Mouse (Mus musculus): Measurements from ENCODE around the gene Rbm12.
"Not testable (repeated sequence)": the region's sequence is repeated elsewhere in the genome, so short reads cannot be mapped to it uniquely, and the experiment has no call there.

Gene Rbm12

GRCm38 (mm10) chr2:156111358-156112079 is at the start of gene Rbm12, which contains the start of gene Cpne1:
Rbm12 (minus strand) TSS chr2:156111978.
Cpne1 (minus strand) TSS chr2:156111965.
- peak; percentile 96 for DNase-seq

DNA sequence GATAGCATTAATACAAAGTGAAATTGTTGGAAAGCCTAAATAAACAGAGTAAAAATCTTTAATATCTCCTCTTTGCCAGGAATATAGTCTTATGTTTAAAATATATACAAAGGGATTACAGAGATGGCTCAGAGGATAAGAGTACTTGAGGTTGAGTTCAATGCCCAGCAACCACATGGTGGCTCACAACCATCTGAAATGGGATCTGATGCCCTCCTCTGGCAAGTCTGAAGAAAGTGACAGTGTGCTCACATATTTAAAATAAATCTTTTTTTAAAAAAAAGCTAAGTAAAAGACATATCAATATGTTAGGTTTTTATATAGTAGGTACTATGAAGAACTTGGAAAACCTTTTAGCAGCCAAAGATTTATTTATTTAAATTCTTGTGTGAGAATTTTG is 39.8 kb upstream of the Rbm12 start:
- no peak for DNase-seq

GRCm38 (mm10) chr2:156147316-156147915 is 35.6 kb upstream of the Rbm12 start:
- DNase-seq: no peak

- peak; percentile 17 for DNase-seq
Observed at GRCm38 (mm10) chr2:156146272-156146989, 34.7 kb upstream of the Rbm12 start.

GRCm38 (mm10) chr2:156145486-156146130 is 33.8 kb upstream of the Rbm12 start:
- DNase-seq: no peak

DNA sequence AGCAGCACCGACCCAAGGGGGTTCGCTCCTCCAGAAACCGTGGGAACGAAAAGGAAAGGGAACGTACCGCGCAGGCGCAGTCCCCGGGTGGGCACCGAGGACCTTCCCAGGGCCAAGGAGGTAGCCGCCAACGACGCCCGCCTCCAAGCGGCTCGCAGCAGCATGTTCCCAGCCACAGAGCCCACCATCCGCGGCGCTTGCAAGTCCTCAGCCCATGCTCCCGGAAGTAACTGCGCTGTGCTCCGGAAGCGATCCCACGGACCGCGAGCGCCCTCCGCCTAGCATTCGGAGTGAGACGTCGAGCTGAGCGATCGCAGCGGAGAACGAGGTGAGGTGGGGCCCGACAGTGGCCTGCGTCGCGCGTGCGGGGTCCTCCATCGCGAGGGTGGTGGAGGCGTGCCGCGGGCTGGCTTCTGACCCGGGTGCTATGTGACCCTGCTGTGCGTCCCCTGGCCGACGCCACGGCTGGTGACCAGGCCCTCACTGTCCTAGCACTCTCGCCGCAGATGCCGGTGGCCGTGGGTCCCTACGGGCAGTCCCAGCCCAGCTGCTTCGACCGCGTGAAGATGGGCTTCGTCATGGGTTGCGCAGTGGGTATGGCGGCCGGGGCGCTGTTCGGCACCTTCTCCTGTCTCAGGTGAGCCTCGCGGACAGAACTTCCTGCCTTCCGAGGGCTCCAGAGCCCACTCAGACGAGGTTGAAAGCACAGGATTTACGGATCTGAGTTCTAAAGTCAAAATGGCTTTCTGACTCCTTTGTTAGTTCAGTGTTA is 32.4 kb upstream of the Rbm12 start, which contains the start of the genes Romo1 and Nfs1:
Gene Romo1, plus strand, starts transcription at position 87 of the 772 bp plus-strand sequence.
Gene Nfs1, minus strand, starts transcription at position 234 of the 772 bp plus-strand sequence.
- peak; percentile 98 for DNase-seq

DNA sequence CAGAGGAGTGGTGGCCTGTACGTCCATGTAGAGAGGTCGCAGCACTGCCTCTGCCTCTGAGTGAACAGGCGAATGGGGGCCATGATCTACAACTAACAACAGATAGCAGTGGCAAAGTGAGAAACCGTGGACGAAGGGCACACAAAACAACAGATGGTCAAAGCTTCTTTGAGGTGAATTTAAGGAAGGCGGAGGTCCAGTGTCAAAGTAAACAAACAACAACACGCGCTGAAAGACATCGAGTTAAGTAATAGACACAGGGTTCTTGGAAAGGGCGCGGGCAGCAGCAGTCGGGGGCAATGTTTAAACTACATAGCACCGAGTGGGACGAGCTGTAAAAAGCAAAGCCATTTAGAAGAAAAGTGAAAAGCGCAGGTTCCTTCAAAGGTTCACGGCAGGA is 31.6 kb upstream of the Rbm12 start:
- DNase-seq: peak; percentile 9

DNA sequence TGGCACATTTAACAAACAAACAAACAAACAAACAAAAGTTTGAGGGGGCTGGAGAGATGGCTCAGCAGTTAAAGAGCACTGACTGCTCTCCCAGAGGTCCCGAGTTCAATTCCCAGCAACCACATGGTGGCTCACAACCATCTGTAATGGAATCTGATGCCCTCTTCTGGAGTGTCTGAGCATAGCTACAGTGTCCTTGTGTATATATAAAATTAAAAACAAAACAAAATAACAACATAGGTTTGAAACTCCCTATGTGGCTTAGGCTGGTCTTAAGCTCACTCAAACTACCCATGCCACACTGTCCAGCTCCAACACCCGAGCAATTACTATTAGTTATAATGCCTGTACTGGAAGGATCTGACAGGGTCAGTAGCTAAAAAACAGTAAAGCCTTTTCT is 31.0 kb upstream of the Rbm12 start:
- no peak for DNase-seq

DNA sequence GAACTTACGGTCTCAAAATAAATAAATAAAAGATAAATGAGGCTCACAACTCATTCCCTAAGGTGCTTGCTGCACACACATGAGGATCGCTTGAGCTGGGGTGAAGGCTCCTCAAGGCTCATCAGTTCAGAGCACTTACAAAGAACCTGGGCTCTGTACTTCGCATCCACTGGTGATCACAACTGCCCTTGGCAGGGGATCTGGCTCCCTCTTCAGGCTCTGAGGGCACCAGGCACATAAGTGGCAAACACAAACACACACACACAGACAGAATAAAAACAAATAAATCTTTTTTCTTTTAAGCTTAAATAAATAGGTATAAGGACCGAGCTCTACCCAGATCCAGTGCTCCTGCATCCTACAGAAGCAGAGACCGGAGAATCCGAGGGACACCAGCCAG is 23.9 kb upstream of the Rbm12 start:
- peak; percentile 16 for DNase-seq

- no peak for DNase-seq
Observed at GRCm38 (mm10) chr2:156134161-156134560, 22.4 kb upstream of the Rbm12 start.

DNA sequence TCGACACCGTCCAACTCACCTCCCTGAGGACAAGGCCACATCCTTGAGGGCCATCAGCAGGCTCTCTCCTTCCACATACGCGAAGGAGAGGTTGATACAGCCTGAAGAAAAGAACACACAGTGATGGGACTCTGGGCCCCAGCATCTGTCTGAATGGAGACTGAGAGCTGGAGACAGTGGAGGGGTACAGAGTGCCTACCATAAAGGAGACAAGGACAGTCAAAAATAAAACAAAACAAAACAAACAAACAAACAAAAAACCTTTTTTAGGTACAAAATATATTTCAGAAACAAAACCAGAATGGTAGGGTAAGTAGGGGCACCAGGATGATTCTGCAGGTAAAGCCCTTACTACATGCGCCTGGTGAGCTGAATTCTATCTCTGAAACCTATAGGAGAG is 15.2 kb upstream of the Rbm12 start, which contains the start of gene Gm28036:
Gene Gm28036, minus strand, starts transcription at position 101 of the 400 bp plus-strand sequence.
- no peak for DNase-seq

DNA sequence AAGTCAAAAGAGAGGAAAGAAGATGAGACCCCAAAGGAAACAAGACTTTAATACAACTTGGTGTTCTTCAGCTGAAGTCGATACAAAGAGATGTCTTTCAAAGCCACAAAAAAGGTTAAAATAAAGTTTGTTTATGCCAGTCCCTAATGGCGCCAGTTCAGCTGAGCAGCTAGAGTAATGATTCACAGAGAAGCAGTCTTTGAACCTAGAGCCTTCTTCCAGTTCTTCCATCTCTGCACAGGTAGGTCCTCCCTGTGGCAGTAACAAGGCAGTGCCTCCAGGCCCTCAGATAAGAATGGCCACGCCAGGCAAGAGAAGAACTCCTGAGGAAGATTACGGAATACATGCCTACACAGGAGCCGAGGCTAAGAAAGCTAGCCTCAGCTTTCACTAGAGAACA is 12.0 kb upstream of the Rbm12 start:
- no peak for DNase-seq

GRCm38 (mm10) chr2:156119566-156119965 is 7.8 kb upstream of the Rbm12 start:
- no peak for DNase-seq

GRCm38 (mm10) chr2:156112080-156112423 is 274 bp upstream of the Rbm12 start:
- not testable (repeated sequence) for DNase-seq

GRCm38 (mm10) chr2:156110627-156111357 is 986 bp downstream of the Rbm12 start:
- DNase-seq: peak; percentile 59

- no peak for DNase-seq
Observed at GRCm38 (mm10) chr2:156091926-156092325, 19.9 kb downstream of the Rbm12 start.

DNA sequence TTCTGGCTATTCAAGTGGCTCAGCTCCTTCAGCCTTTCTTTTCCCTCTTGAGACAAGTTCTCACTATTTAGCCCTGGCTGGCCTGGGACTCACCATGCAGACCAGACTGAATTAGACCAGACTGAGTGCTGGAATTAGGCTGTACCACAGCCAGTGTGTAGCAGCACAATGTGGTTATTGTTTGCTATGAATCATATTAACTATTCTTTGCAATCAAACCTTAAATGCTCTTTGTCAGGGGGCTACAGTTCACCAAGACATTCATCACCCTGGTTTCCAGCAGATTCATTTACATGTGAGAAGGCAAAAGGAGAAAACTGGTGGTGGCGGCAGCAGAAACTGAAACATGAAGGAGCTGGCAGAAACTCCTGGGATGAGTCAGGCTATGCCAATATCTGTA is 22.0 kb downstream of the Rbm12 start:
- DNase-seq: no peak

DNA sequence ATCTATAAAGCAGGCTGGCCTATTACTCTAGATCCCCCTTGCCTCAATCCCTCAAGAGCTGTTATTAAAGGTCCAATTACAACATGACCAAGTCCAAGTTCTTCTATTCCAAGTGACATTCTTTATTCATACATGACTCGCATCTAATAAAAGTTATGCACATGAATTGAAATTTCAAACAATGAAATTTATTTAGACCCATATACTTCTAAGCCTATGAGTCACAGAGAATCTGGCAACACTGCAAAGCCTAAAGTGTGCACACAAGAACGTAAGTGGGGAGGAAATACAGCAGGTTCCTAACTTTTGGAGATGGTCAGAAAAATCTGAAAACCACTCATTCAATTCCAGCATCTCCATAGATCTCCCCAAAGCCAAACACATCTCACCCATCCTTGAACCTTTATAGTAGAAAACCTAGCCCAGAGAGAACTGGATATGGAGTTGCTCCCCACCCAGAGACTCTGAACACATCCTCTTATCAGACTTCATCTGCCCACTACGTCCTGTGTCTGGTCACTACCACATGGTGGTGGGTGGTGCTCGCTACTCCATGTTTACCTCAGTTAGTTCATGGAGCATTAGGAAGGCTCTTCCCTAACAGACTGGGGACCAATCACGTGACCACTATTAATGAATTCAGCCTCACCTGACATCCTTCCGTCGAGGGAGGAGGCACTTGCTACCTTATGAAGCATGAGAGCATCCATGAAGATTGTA is 24.2 kb downstream of the Rbm12 start:
- DNase-seq: no peak

- no peak for DNase-seq
Observed at GRCm38 (mm10) chr2:156084541-156084940, 27.2 kb downstream of the Rbm12 start.

DNA sequence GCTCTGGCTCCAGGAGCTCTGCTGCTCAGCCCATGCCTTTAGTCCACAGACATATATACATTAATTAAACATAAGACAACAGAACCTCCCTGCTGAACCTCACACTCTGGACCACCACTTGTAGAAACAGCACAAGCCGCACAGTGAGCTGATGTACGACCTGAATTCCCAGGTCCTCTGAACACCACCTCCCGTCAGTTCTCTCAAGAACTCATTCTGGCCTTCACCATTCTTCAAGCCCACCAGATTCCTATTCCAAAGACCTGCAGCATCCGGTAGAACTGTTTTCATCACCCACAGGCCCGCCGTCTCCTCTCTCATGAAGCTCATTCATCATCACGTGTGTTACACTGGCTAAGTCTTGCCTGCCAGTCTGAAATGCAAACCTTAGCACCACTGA is 31.4 kb downstream of the Rbm12 start:
- no peak for DNase-seq

- no peak for DNase-seq
Observed at GRCm38 (mm10) chr2:156079674-156080073, 32.1 kb downstream of the Rbm12 start.

Measured in embryo, embryonic 11 days (tissue).